Mouse (Mus musculus) cerebellum, adult (tissue): ENCODE results near the gene Glce.

Experiments used
- ATAC-seq: cut with Nextera tagmentation; 2 replicates; pipeline ENCODE4 v1.9.2; 2017; ENCODE audit warnings: mild to moderate bottlenecking, moderate library complexity, mixed read lengths; ENCODE audit not compliant: insufficient number of reproducible peaks, low FRiP score, low TSS enrichment

Glce gene

DNA sequence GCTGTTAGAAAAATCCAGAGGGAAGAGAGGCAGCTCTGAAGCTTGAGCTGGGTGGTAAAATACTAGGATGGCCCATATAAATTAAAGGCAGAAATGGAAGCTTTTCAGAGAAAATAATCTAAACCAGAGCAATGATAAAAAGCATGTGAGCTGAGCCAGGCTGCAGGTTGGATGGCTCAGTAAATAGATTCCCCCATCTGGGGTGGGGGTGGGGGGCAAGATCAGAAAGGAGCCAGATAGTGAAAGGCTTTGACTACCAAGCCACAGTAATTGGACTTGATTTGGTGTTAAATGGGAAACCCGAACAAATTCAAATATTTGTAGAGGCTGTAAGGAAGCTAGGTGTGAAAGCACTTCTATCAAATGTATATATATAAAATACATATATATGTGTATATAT, 1.8 kb upstream of the Glce start:
- no peak for ATAC-seq

DNA sequence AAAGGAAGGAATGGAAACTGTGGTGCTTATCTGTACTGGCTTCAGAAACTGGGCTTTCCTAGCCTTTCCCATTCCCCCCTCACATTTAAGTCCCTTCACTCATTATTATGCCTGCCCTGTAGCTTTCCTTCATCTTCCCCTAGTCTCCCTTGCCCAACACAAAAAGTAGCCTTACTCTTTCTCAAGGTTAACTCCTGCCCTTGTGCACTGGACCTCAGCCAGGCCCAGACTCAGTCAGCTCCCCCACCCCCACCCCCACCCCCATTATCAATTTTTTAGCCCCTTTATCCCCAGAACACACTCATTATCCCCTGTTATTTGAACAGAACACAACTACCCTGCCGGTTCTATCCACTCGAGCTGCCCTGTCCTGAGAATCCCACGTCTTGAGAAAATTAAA, 1.0 kb upstream of the Glce start:
- ATAC-seq = no peak

DNA sequence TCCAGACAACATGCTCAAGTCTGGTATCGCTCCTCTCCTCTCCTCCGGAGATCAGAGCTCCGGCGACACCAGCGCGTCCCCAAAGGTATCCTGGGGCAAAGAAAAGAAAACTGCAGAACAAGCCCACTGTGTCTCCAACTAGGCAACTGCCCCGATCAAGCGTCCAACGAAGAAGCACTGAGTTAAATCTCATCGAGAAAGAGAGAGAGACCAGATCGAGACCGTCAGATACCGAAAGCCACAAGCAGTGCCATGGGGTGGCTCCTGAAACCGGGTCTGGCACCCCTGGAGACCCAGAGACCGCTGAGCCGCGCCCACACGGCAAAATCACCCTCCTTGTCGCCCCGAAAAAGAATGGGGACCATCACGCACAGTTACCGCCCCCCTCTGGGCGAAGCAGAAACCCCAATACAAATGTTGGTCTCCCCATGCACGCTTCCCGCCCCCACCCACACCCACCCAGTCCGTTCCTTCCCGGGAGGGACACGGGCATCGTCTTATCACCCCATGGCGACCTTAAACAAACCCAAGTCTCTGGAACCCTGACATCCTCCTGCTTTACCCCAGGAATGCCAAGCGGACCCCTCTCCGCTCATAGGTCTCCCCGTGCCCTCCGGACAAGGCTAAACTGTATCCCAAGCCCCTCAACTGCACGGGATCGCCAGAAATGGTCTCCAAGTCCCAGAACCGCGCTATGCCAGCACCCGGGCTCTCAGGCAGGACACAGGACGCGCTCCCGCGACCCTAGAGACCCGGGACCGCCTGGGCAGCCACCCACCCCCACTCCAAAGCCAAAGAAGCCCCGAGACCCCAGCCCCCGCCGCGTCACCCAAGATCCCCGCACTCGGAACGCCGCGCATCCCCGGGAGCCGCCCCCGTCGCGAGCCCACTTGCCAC, 656 bp downstream of the Glce start:
- ATAC-seq = peak; percentile 5; the same call in 1 of the 2 replicates

DNA sequence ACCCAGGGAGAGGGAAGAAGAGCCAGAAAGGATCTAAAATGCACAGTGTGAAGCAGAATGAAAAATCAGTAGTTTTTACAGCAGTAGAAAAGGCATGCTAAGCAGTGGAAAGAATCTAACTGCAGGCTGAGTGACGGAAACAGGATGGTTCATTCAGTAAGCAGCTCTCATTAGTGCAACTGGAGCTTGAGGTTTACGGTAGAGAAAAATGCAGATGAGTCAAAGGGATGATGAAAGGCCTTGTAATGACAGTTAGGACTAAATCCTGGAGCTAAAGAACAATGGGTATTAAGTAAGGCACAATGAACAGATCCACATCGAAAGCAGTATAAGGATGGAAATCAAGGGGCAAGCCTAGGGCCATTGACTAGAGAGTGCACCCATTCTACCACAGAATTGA, 3.7 kb downstream of the Glce start:
- ATAC-seq = no peak

DNA sequence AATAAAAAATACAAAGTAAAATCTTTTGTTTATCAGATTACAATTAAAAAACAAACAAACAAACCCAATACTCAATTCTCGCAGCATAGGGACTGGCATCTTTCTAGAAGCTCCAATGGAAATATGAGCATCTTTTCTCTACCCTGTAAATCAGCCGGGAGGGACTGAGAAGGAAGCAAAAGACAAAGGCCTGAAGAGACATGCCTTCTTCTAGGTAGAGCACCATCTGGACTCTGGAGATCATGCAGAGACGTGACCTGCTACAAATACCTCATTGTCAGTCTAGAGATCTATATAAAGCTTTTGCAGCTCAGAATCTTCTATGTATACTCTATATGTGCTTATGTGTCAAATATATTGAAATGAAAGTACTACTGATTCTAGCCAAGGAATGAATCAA, 6.6 kb downstream of the Glce start:
- ATAC-seq = peak; percentile 80; the same call in 1 of the 2 replicates

DNA sequence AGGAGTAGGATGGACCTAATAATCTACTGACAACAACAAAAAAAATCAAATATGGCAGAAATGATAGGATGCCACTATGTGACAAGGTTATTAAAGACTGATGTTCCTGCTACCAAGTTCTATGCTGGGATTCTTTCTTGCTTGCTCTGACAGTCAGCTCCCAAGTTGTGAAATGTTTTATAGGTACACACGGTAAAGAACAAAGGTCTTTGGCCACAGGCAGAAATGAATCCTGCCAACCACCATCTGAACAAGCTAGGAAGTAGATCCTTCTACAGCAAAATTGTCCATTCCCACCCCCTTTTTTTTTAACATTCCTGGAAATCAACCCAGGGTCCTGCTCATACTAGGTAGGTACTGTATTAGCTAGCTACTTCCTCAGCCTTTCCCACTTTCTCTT, 25.9 kb downstream of the Glce start:
- no peak for ATAC-seq

DNA sequence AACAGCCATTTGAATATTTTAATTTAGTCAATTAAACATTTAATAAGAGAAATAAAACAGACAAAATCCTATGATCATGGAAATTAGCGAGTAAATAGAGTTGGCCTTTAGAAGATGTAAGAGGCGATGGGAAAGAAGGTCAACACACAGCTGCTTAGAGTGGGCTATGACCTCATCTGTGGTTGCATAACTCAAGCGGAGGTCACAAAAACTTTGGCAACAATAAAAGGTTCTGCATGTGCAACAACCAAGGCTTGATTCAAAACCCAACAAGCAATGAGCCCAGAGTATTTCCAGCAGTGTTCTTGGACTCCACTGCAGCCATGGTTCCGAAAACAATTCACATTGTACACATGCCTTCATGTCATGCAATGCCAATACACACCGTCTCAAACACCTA, 30.9 kb downstream of the Glce start:
- ATAC-seq = no peak

DNA sequence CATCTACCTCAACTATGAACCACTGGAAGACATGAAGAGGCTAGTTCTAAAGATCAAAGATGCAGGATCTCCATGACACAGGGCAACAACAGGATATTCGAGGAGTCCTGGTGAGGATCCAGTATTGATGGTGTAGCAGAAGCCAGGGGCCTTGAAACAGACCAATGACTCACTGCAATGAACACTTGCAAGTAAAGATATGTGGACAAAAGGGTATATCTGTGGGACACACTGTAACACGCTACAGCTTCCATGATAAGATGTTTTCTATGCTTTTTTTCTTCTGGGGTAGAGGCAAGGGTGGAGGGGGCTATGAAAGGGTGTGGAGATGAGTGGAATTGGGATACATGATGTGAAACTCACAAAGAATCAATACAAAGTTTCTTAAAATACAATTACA, 36.9 kb downstream of the Glce start:
- no peak for ATAC-seq

DNA sequence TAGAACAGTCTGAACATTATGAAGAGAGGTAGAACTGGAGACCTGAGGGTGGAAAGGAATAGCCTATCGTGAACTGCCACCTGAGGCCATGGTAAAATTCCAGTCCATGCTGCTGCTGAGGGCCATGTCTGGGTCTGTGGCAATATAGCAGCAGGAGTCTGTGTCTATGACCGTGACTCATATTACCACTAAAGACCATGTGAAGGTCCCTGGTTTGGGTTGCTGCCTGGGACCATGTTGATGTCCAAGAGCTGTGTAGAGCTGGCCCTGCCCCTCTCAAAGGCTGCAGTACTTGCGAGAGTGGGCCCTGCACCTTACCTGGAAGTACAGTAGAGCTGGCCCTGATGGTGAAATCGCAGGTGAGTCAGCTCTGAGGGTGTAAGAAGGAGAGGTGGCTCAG, 37.6 kb downstream of the Glce start:
- ATAC-seq = no peak

DNA sequence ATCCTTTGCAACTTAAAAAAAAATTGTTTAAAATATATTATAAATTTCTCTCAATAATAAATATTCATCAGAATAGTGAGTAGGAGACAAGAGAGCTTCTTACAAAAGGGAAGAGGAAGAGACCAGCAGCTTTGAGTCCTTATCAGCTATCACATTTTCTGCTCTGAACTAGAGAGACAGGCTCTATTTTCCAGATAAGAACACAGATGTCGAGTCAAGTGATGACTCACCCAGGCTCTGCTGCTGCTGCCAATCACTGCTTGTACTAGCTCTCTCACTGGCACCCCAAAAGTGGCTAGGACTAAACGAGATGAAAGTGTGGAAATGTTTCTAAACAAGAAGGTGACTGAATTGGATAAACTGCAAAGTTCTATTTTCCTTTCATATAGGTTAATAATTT, 39.5 kb downstream of the Glce start:
- no peak for ATAC-seq

DNA sequence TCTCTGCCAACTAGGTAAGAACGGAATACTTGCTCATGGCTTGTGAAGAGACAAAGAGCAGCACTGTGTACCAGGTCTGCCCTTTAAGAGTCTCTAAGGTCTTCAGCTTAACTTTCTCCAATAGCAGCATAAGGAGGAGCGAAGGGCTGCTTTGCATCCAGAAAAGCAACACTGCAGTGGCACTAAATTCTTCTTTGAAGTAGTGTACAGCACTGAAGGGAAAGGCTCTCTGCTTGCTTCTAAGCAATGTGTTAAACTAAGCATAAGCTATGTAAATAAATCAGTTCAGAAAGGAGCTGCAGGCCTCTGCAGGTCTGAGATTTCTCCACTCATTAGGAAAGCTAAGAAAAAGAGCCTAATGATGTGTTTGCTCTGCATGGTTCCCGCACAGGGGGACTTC, 40.9 kb downstream of the Glce start:
- ATAC-seq = no peak

DNA sequence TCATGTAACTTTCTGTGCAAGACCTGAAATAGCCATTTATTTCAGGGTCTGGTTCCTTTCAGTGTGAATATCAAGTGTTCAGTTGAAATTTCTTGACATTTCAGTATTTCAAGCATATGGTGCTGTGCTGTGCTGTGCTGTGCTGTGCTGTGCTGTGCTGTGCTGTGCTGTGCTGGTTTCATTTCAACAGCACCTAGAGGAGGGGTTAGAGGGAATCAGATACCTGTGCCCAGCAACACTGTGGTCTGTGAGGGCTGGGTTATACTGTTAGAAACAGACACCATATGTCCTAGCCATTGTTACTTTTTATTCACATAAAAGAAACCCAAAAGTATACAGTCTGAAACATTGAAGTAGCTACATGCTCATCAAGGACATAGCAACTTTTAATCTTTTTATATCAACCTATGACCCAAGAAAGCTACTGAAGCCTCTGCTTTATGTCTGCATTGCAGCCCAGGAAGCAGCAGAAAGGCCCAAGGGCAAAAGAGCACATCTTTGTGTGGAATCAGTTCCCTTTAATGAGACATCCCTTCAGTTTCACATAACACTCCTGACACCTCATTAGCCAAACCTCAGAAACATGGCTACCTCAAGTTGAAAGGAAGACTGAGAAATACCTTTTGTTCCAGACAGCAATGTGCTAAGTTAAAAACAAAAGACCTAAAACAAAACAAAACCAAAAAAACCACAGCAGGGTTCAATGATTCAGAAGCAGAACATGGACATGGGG, 42.3 kb downstream of the Glce start:
- no peak for ATAC-seq

DNA sequence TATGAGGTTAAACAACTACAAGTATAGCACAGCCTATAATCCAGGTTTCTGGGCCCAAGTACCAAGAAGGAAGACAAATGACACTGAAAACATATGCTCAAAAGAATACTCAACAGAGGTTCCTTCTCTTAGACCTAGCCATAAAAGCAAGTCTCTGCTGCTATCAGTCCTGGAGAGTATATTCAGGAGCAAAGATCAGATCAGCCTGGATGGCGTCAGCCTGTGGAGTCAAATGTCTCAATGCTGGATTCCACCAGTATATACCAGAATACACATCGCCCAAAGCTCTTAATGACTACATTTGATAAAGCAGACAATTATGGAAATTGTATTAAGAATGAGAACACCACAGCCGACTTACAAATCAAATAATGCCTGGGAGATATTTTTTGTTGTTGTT, 60.2 kb downstream of the Glce start:
- ATAC-seq = no peak

DNA sequence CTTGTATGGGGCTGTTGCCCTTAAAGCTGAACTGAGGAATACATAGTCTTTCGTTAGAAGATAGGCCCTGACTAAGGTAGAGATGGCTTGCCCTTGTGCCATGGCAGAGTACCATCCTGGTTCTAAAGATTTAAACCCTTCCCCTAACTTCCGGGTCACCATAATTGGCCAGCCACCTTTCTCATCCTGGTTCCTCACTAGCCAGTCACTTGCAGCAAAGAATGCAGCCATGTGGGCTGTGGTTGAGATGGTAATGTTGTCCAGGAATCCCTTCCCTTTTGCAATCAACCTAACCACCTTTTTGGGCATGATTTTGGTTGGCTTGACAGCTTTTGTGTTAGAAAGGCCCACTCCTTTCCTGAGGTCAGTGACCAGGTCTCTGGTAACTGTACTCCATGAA, 62.0 kb downstream of the Glce start:
- no peak for ATAC-seq

DNA sequence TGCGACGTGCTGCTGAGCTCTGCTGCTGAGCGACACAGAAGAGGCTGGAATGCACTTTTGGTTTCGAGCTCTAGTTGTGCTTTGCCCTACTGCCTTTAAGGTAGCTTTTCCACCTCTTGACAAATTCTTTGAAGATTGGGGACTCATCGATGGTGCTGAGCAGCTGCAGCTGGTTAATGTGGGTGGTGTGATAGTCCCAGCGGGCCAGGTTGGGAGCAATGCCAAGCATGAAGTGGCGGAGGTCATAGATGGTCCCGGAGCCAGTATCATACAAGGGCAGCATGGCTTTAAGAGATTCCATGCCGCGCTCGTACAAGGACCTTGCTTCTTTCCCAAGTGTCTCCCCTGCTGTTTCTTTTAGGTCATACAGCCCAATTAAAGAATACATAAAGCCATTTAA, 62.5 kb downstream of the Glce start:
- no peak for ATAC-seq

DNA sequence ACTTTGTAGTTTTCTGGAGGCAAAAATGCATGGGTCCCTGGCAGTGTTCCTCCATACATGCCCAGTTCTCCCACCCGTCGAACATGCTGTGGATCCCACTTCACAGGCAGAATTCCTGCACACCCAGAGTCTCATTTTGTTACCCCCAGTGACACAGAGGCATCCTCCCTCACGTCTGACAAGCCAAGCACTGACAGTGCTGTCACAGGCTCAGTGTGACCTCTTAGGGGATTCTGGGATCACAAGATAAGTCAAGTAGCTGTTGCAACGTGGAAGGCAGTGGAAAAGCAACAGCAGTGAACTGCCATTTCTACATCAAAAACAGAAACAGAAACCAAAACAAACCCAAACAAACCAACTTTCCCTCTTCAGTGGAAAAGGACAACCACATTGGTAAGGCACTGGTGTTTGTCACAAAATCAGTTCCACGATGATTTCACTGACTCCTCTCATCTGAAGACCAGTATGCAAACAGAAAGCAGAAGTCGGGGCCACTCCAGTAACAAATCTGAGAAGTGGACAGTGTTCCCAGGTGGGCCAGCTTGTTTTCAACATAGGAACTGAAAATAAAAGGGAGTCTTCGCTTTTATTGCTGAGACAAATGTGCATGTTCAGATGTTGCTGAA, 64.5 kb downstream of the Glce start:
- no peak for ATAC-seq

DNA sequence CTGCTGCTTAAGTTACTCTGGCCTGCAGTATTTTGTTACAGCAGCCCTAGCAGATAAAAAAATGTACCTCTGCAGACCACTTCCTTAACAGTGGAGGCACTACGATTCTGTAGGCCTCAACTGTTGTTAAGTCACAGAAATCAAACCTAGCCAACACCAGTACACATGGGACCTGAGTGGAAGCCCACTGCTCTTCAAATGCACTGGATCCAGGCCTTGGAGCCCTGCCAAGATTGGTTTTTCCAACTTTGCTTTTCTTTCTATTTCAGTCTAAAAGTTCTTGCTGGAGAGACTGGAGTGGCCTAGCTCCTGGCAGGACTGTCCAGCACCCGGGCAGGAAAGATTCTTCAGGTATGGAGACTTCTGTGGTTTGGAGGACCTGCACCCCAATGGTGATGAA, 66.2 kb downstream of the Glce start:
- ATAC-seq = no peak

DNA sequence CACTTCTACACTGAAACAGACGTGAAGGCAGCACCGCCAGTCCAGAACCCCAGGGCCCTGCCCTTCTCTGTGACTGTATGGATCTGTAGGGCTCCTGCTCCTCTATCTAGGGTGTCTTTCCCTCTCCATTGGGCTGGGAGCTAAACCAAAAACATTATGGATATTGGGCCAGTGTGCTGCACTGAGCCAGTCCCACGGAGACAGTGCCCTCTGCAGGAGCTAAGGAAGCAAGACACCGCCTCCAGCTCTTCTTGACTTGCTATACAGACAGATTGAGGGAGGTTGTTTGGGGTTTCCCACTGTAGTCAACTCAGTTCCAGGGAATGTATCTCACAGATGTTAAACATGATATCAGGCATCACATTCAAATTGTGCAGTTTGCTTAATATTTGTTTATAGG, 71.7 kb downstream of the Glce start:
- ATAC-seq = no peak

DNA sequence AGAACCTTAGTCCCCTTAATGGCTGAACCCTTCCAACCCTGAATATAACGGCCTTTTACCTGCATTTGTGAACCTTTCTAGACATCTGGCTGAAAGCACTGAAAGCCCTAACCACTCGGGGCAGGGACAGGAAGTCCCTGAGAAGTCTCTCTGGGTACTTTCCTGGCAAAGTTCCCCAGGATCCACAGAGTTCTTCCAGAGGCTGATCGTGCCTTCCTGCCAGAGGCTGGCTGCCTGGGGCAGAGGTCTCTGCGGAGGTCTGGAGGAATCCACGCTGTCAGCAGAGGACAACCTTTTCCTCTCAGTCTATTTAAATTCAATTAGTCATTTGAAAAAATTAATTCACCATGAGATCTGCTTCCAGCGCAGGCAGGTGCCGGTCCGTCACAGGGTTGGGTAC, 73.3 kb downstream of the Glce start:
- ATAC-seq = no peak

DNA sequence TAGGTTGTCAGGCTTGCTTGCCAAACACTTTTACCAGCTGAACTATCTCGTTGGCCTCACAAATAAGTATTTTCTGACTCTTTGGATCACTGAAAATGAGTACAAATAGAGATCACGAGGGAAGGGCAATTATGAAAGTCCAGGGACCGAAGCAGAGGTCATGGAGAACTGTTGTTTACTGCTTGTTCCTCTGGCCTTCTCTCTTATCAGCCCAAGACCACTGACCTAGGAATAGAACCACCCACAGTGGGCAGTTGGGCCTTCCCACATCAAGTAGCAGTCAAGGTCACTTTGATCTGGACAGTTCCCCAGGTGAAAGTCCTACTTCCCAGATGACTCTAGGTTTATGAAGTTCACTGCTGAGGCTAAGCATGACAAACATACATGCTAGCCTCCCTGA, 80.3 kb downstream of the Glce start:
- no peak for ATAC-seq

DNA sequence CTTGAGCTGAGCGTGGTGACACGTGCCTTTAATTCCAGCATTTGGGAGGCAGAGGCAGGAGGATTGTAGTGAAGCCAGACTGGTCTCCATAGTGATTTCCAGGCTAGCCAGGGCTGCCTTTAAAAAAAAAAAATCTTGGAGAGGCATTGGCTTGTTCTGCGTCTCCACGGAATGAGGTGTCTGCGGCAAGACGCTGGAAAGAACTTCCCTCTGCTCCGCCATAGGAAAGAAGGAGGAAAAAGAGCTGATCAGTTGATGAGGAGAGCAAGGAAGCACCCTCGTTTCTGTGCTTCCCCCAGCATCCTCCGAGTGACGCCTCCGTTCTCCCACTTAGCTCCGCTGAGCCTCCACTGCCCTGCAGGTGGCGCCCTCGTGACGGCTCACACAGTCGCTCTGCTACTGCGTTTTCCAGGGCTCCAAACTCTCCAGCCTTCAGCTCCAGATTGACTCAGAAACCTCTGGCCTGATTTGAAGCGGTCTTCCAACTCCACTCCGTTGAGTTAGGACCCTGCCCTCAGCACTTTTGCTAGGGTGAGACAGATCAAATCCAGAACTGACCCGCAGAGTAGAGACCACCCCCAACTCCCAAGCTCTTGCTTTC, 82.3 kb downstream of the Glce start:
- peak; percentile 74 for ATAC-seq
